Mouse (Mus musculus) CH12.LX (cell line): ENCODE results near the gene Stra8. TPM values are rescaled to one million over a fixed set of nuclear protein-coding genes. Genes with fewer than 3 reads are reported as not detected.

Experiments
- DNase-seq: peaks from one replicate; pipeline ENCODE4 v3.0.0-alpha.2; 2013; ENCODE audit errors: extremely low read depth
- H3K27ac ChIP-seq: 2 replicates; pipeline ENCODE4 v1.5.1; 2012; ENCODE audit warnings: low read depth, mild to moderate bottlenecking, control low read depth, moderate library complexity; ENCODE audit not compliant: insufficient read depth
- H3K27me3 ChIP-seq: replicated peaks from 2 replicates; pipeline ENCODE3; 2012; ENCODE audit warnings: inconsistent platforms
- H3K36me3 ChIP-seq, 2 experiments: replicated peaks in 1 of 2; 2 replicates each; pipeline versions ENCODE3 to v1.6.1; 2012; ENCODE audit warnings: inconsistent platforms in 1 of 2, low read length in 1 of 2, mild to moderate bottlenecking in 1 of 2, mixed read lengths in 1 of 2, moderate library complexity in 1 of 2; ENCODE audit not compliant: control insufficient read depth in 1 of 2, insufficient read depth in 1 of 2
- H3K4me1 ChIP-seq, 2 experiments: 2 replicates each; pipeline ENCODE4 v1.6.1; 2012; ENCODE audit warnings: inconsistent platforms in 1 of 2, moderate library complexity in 1 of 2; ENCODE audit not compliant: insufficient read depth in 2 of 2, control insufficient read depth in 1 of 2
- H3K4me2 ChIP-seq: 2 replicates; pipeline ENCODE4 v1.6.1; 2012; ENCODE audit warnings: low read depth, mild to moderate bottlenecking, control low read depth; ENCODE audit not compliant: poor library complexity, insufficient read depth, severe bottlenecking
- H3K4me3 ChIP-seq, 3 experiments: fragments of 150-350 bp in 1 of 3; sonication (generic) in 1 of 3; replicated peaks in 1 of 3; 2 replicates each; pipeline versions ENCODE3 to v1.5.1; 2011 to 2012; ENCODE audit warnings: low read depth in 2 of 3, low read length in 2 of 3, mild to moderate bottlenecking in 2 of 3, moderate library complexity in 2 of 3, control low read depth in 1 of 3, improper control_type of control experiment in 1 of 3, inconsistent platforms in 1 of 3, mixed read lengths in 1 of 3; ENCODE audit not compliant: poor library complexity in 1 of 3
- H3K79me2 ChIP-seq: replicated peaks from 2 replicates; pipeline ENCODE4 v1.6.1; 2012; ENCODE audit warnings: mild to moderate bottlenecking, moderate library complexity; ENCODE audit not compliant: control insufficient read depth, poor library complexity, insufficient read depth, severe bottlenecking; ENCODE audit errors: extremely low read depth
- H3K9ac ChIP-seq: 2 replicates; pipeline ENCODE4 v1.6.1; 2012; ENCODE audit warnings: low read depth, mild to moderate bottlenecking, control low read depth, moderate library complexity; ENCODE audit not compliant: insufficient read depth
- H3K9me3 ChIP-seq: replicated peaks from 2 replicates; pipeline ENCODE3; 2012; ENCODE audit warnings: low read length, inconsistent platforms, mixed read lengths
- BHLHE40 ChIP-seq: IDR thresholded peaks from 2 replicates; pipeline ENCODE4 v1.6.1; 2011; ENCODE audit warnings: mild to moderate bottlenecking, low read depth, low read length, improper control_type of control experiment
- CHD1 ChIP-seq: IDR thresholded peaks from 2 replicates; pipeline ENCODE4 v1.6.1; 2012; ENCODE audit warnings: low read depth, low read length, improper control_type of control experiment, inconsistent platforms
- CHD2 ChIP-seq: IDR thresholded peaks from 2 replicates; pipeline ENCODE4 v1.6.1; 2011; ENCODE audit warnings: low read length, improper control_type of control experiment
- CTCF ChIP-seq, 2 experiments: IDR thresholded peaks in 1 of 2; conservative IDR thresholded peaks in 1 of 2; 2 replicates each; pipeline ENCODE4 v1.5.1; 2011 to 2012; ENCODE audit warnings: low read depth in 2 of 2, low read length in 2 of 2, improper control_type of control experiment in 1 of 2, inconsistent platforms in 1 of 2, mild to moderate bottlenecking in 1 of 2, moderate library complexity in 1 of 2
- E2F4 ChIP-seq: IDR thresholded peaks from 2 replicates; pipeline ENCODE4 v1.6.1; 2011; ENCODE audit warnings: low read depth, low read length, improper control_type of control experiment; ENCODE audit not compliant: insufficient replicate concordance
- ELF1 ChIP-seq: IDR thresholded peaks from 2 replicates; pipeline ENCODE4 v1.6.1; 2014; ENCODE audit warnings: low read depth, mild to moderate bottlenecking, inconsistent platforms, low read length, improper control_type of control experiment
- EP300 ChIP-seq: IDR thresholded peaks from 2 replicates; pipeline ENCODE4 v1.6.1; 2011; ENCODE audit warnings: low read length, improper control_type of control experiment
- ETS1 ChIP-seq: conservative IDR thresholded peaks from 2 replicates; pipeline ENCODE4 v1.6.1; 2012; ENCODE audit warnings: low read depth, mild to moderate bottlenecking, inconsistent platforms, low read length, improper control_type of control experiment, moderate library complexity
- GABPA ChIP-seq: IDR thresholded peaks from 2 replicates; pipeline ENCODE4 v1.6.1; 2012; ENCODE audit warnings: low read depth, low read length, improper control_type of control experiment, inconsistent platforms; ENCODE audit not compliant: insufficient replicate concordance
- HCFC1 ChIP-seq: IDR thresholded peaks from 2 replicates; pipeline ENCODE4 v1.6.1; 2012; ENCODE audit warnings: low read depth, mild to moderate bottlenecking, inconsistent platforms, low read length, improper control_type of control experiment
- IRF4 ChIP-seq: IDR thresholded peaks from 2 replicates; pipeline ENCODE4 v1.6.1; 2014; ENCODE audit warnings: low read depth, mild to moderate bottlenecking, inconsistent platforms, low read length, improper control_type of control experiment
- JUN ChIP-seq: IDR thresholded peaks from 2 replicates; pipeline ENCODE4 v1.6.1; 2011; ENCODE audit warnings: low read depth, mild to moderate bottlenecking, low read length, improper control_type of control experiment, moderate library complexity; ENCODE audit not compliant: insufficient read depth
- JUND ChIP-seq: conservative IDR thresholded peaks from 2 replicates; pipeline ENCODE4 v1.6.1; 2011; ENCODE audit warnings: low read depth, low read length, improper control_type of control experiment
- KAT2A ChIP-seq: IDR thresholded peaks from 2 replicates; pipeline ENCODE4 v1.6.1; 2012; ENCODE audit warnings: low read length, improper control_type of control experiment, inconsistent platforms; ENCODE audit not compliant: insufficient replicate concordance
- MAFK ChIP-seq: IDR thresholded peaks from 2 replicates; pipeline ENCODE4 v1.6.1; 2011; ENCODE audit warnings: low read length, improper control_type of control experiment; ENCODE audit not compliant: insufficient replicate concordance
- MAX ChIP-seq: IDR thresholded peaks from 2 replicates; pipeline ENCODE4 v1.6.1; 2011; ENCODE audit warnings: low read length, improper control_type of control experiment
- MAZ ChIP-seq: IDR thresholded peaks from 2 replicates; pipeline ENCODE4 v1.6.1; 2012; ENCODE audit warnings: low read depth, mild to moderate bottlenecking, inconsistent platforms, low read length, improper control_type of control experiment, moderate library complexity
- MEF2A ChIP-seq: IDR thresholded peaks from 2 replicates; pipeline ENCODE4 v1.6.1; 2014; ENCODE audit warnings: low read depth, mild to moderate bottlenecking, inconsistent platforms, low read length, improper control_type of control experiment, borderline replicate concordance
- MXI1 ChIP-seq: IDR thresholded peaks from 2 replicates; pipeline ENCODE4 v1.6.1; 2011; ENCODE audit warnings: mild to moderate bottlenecking, low read depth, low read length, improper control_type of control experiment
- MYC ChIP-seq: IDR thresholded peaks from 2 replicates; pipeline ENCODE4 v1.6.1; 2011; ENCODE audit warnings: low read depth, mild to moderate bottlenecking, improper control_type of control experiment, low read length
- NELFE ChIP-seq: IDR thresholded peaks from 2 replicates; pipeline ENCODE4 v1.6.1; 2011; ENCODE audit warnings: low read depth, low read length, improper control_type of control experiment
- NRF1 ChIP-seq: IDR thresholded peaks from 2 replicates; pipeline ENCODE4 v1.6.1; 2014; ENCODE audit warnings: low read depth, mild to moderate bottlenecking, inconsistent platforms, low read length, improper control_type of control experiment, moderate library complexity
- PAX5 ChIP-seq: IDR thresholded peaks from 2 replicates; pipeline ENCODE4 v1.6.1; 2012; ENCODE audit warnings: low read length, inconsistent platforms, mixed read lengths
- POLR2A ChIP-seq: IDR thresholded peaks from 2 replicates; pipeline ENCODE4 v1.6.1; 2011; ENCODE audit warnings: low read depth, mild to moderate bottlenecking, improper control_type of control experiment, low read length
- POLR2AphosphoS2 ChIP-seq: IDR thresholded peaks from 2 replicates; pipeline ENCODE4 v1.6.1; 2011; ENCODE audit warnings: low read depth, low read length, improper control_type of control experiment
- RAD21 ChIP-seq: IDR thresholded peaks from 2 replicates; pipeline ENCODE4 v1.6.1; 2011; ENCODE audit warnings: low read depth, mild to moderate bottlenecking, low read length, improper control_type of control experiment, moderate library complexity
- RCOR1 ChIP-seq: conservative IDR thresholded peaks from 2 replicates; pipeline ENCODE4 v1.6.1; 2012; ENCODE audit warnings: low read depth, mild to moderate bottlenecking, inconsistent platforms, low read length, improper control_type of control experiment
- SIN3A ChIP-seq: IDR thresholded peaks from 2 replicates; pipeline ENCODE4 v1.6.1; 2012; ENCODE audit warnings: low read length, improper control_type of control experiment, inconsistent platforms
- SMC3 ChIP-seq: IDR thresholded peaks from 2 replicates; pipeline ENCODE4 v1.6.1; 2011; ENCODE audit warnings: low read depth, low read length, improper control_type of control experiment
- TBP ChIP-seq: conservative IDR thresholded peaks from 2 replicates; pipeline ENCODE4 v1.6.1; 2011; ENCODE audit warnings: low read depth, low read length, improper control_type of control experiment
- TCF12 ChIP-seq: IDR thresholded peaks from 2 replicates; pipeline ENCODE4 v1.6.1; 2014; ENCODE audit warnings: low read depth, mild to moderate bottlenecking, inconsistent platforms, low read length, improper control_type of control experiment
- UBTF ChIP-seq: IDR thresholded peaks from 2 replicates; pipeline ENCODE4 v1.6.1; 2012; ENCODE audit warnings: low read depth, mild to moderate bottlenecking, inconsistent platforms, low read length, improper control_type of control experiment, moderate library complexity
- USF1 ChIP-seq: IDR thresholded peaks from 2 replicates; pipeline ENCODE4 v1.6.1; 2014; ENCODE audit warnings: low read depth, mild to moderate bottlenecking, inconsistent platforms, low read length, improper control_type of control experiment
- USF2 ChIP-seq: conservative IDR thresholded peaks from 2 replicates; pipeline ENCODE4 v1.6.1; 2011; ENCODE audit warnings: low read depth, low read length, improper control_type of control experiment
- ZC3H11A ChIP-seq: IDR thresholded peaks from 2 replicates; pipeline ENCODE4 v1.6.1; 2012; ENCODE audit warnings: low read depth, mild to moderate bottlenecking, inconsistent platforms, low read length, improper control_type of control experiment
- ZKSCAN1 ChIP-seq: IDR thresholded peaks from 2 replicates; pipeline ENCODE4 v1.6.1; 2012; ENCODE audit warnings: low read depth, inconsistent platforms, low read length, improper control_type of control experiment, borderline replicate concordance
- ZMIZ1 ChIP-seq: IDR thresholded peaks from 2 replicates; pipeline ENCODE4 v1.6.1; 2012; ENCODE audit warnings: low read depth, mild to moderate bottlenecking, inconsistent platforms, low read length, improper control_type of control experiment
- ZNF384 ChIP-seq: IDR thresholded peaks from 2 replicates; pipeline ENCODE4 v1.6.1; 2012; ENCODE audit warnings: low read depth, low read length, improper control_type of control experiment, inconsistent platforms
- dilution Hi-C: fragments of 300-500 bp; cut with MboI; formaldehyde crosslinking; loops from 2 replicates; pipeline ENCODE4 v1.14.3; 2020; ENCODE audit warnings: low sequenced_read_pairs; ENCODE audit not compliant: extremely low pct_unique_long_range_greater_than_20kb, extremely low pct_ligation_motif_present
- in situ Hi-C: fragments of 300-500 bp; cut with MboI; formaldehyde crosslinking; loops from 3 replicates; pipeline ENCODE4 v1.14.3; 2019; ENCODE audit warnings: low sequenced_read_pairs, low pct_ligation_motif_present, low pct_unique_long_range_greater_than_20kb, mixed read lengths
- polyA plus RNA-seq: library from polyadenylated mRNA; unstranded; fragments of >175 nt; gene quantifications from 2 replicates; pipeline ENCODE4 v1.2.1, GENCODE M21; 2012; ENCODE audit warnings: low read depth; ENCODE audit not compliant: insufficient read length
- total RNA-seq, 2 experiments: library from RNA; depleted of rRNA; stranded (reverse); fragments of 300-350 nt in 1 of 2; fragments of >200 nt in 1 of 2; gene quantifications; 2 replicates each; pipeline ENCODE4 v1.2.3; 2012 to 2014

Stra8 gene
- total and polyA plus RNA-seq, 3 experiments: 0.08 to 0.77 TPM; not detected in 1

DNA sequence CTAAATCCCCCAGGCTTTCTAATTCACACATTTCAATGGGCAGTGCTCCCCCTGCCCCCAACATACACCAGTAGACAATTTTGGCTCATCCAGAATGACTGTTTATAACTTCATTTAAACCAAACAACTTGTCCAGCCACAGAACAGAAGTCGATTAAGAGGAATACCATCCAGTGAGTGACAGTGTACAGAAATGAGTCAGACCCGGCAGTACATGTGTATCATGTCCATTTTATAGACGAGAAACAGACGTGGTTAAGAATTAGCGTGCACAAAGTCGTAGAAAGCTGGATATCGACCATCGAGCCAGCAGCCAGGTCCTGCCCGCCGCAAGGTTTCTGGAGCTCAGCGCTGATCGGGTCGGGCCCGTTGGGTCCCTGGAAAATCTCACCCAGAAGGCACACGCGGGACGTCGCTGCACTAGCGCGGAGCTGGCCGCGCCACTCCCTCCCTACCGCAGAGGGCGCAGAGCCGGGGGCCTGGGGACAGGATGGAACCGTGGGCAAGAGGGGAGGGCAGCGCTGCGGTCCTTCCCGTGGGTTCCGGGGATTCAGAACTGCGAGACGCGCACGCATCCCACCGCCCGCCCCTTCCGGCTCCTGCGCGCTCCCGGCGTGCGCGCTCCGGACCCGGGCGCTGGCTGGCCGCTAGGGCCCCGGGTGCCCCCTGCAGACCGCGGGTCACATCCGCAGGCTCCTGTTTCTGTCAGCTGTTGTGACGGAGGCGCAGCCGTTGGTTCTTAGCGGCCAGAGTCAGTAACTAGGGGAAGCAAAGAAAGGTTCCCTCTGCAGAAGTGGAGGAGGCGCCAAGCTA lies 42.2 kb upstream of the Stra8 start, which contains the start of gene Cyren:
Cyren (minus strand) TSS at position 552 of the 813 bp plus-strand sequence.
- peak within 1 kb of the TSS; percentile 84 for H3K4me2 ChIP-seq
- H3K4me1 ChIP-seq: peaks cover 10 to 40% of the 10 kb centered on the region in 2 experiments; a peak in 3 of 4 replicates
- no peaks in the 10 kb centered on the region for H3K27me3 ChIP-seq
- dilution Hi-C loops: no loop called here
- H3K4me3 ChIP-seq: peak within 1 kb of the TSS; percentile 87 to 95 (median 91)
- no peaks in the 10 kb centered on the region for H3K9me3 ChIP-seq
- no peaks in the 10 kb centered on the region; the same call in 1 of the 2 replicates for H3K79me2 ChIP-seq
- in situ Hi-C loops: no loop called here
- peaks cover 42 to 76% of the 10 kb centered on the region in 2 experiments for H3K36me3 ChIP-seq
- peak; percentile 92 for DNase-seq
- peak within 1 kb of the TSS; percentile 90 for H3K9ac ChIP-seq
- peak within 1 kb of the TSS; percentile 61 for H3K27ac ChIP-seq
- TF ChIP-seq HCFC1: peak; percentile 74
- TF ChIP-seq NRF1: peak; percentile 85
- TF ChIP-seq NELFE: peak; percentile 92
- TF ChIP-seq MAZ: no peak
- 0 out of 2 replicates have a peak, but pooled peaks have one; percentile 24 for TF ChIP-seq EP300
- TF ChIP-seq POLR2AphosphoS2: peak; percentile 79; the same call in 1 of the 2 replicates
- peak; percentile 70 for TF ChIP-seq SMC3
- TF ChIP-seq ZC3H11A: 0 out of 2 replicates have a peak, but pooled peaks have one; percentile 10
- TF ChIP-seq ELF1: peak; percentile 88
- no peak for TF ChIP-seq PAX5
- peak; percentile 71 for TF ChIP-seq RAD21
- TF ChIP-seq MAX: no peak
- TF ChIP-seq USF1: no peak
- no peak for TF ChIP-seq E2F4
- TF ChIP-seq GABPA: no peak
- no peak; the same call in 1 of the 2 replicates for TF ChIP-seq CHD1
- TF ChIP-seq KAT2A: no peak; the same call in 1 of the 2 replicates
- no peak for TF ChIP-seq ZKSCAN1
- TF ChIP-seq JUN: no peak
- no peak for TF ChIP-seq MAFK
- TF ChIP-seq IRF4: peak; percentile 60
- TF ChIP-seq TBP: 0 out of 2 replicates have a peak, but pooled peaks have one; percentile 32
- TF ChIP-seq CHD2: peak; percentile 52
- peak; percentile 90 for TF ChIP-seq POLR2A
- TF ChIP-seq TCF12: peak; percentile 72
- peak; percentile 17; the same call in 1 of the 2 replicates for TF ChIP-seq MYC
- peak; percentile 79 for TF ChIP-seq MXI1
- TF ChIP-seq JUND: peak; percentile 67
- no peak; the same call in 1 of the 2 replicates for TF ChIP-seq BHLHE40
- TF ChIP-seq UBTF: peak; percentile 77; the same call in 1 of the 2 replicates
- TF ChIP-seq USF2: no peak
- no peak for TF ChIP-seq RCOR1
- peak in 1 of 2 experiments; percentile 77; a peak in 2 of 4 replicates for TF ChIP-seq CTCF (conservative IDR thresholded peaks at IDR 0.05 in 1 of 2, IDR thresholded peaks at IDR 0.05 in 1 of 2; ENCODE audit: low read depth in 2 of 2, low read length in 2 of 2)
- TF ChIP-seq ZMIZ1: peak; percentile 94
- peak; percentile 57; the same call in 1 of the 2 replicates for TF ChIP-seq MEF2A
- TF ChIP-seq ETS1: peak; percentile 59
- TF ChIP-seq ZNF384: no peak
- TF ChIP-seq SIN3A: peak; percentile 95
